Mouse (Mus musculus) testis, adult 2 months (tissue): ENCODE data around the gene 1700019D03Rik.

ENCODE experiments used
- CTCF ChIP-seq: fragments of 200-500 bp; IDR thresholded peaks from 2 replicates; pipeline ENCODE4 v1.5.1; 2012; ENCODE audit warnings: low read depth, mild to moderate bottlenecking, inconsistent platforms, low read length, moderate library complexity; ENCODE audit not compliant: control insufficient read depth, insufficient read depth, insufficient replicate concordance
- POLR2A ChIP-seq: fragments of 200-500 bp; IDR thresholded peaks from 2 replicates; pipeline ENCODE4 v1.6.1; 2012; ENCODE audit warnings: low read depth, mild to moderate bottlenecking, inconsistent platforms, low read length, moderate library complexity; ENCODE audit not compliant: control insufficient read depth

DNA sequence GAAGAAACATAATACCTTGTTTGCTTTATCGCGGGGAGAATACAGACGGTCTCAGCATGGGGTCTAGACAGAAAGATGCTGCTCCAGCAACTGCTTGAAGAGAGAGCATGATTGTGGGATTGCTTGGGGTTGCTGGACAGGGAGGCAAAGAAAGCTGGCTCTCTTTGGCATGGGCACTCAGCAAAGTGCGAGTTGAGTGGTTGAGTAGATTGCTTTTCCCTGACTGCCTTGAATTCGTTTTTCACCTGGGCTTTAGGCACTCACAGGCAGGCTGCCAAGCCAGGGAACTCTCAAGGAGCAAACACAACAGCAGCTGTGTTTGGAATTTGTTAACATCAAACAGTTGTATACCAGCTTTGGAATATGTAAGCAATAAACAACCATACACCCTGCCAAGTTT, at the start of gene 1700019D03Rik:
- TF ChIP-seq CTCF (no peak), POLR2A (no peak)
